Mouse (Mus musculus): ENCODE results near the gene Kirrel3. TPM values are rescaled to one million over a fixed set of nuclear protein-coding genes. Genes with fewer than 3 reads are reported as not detected.

Kirrel3 gene
- polyA plus RNA-seq, 1 experiment from 2014 or later: 6.6 TPM

- H3K27me3 ChIP-seq (ENCODE audit: control insufficient read depth, insufficient read depth, low read length): no peaks in the 10 kb centered on the region
- H3K4me3 ChIP-seq (ENCODE audit: low read depth, low read length): no peak overlapping the region
- WGBS: 19% methylated on average over 4 of the region's 4 CpGs
- H3K4me1 ChIP-seq (ENCODE audit: control insufficient read depth, insufficient read depth, low read length): peaks cover 8% of the 10 kb centered on the region
- no peaks in the 10 kb centered on the region for H3K36me3 ChIP-seq (ENCODE audit: control insufficient read depth, insufficient read depth, low read length)
- H3K9ac ChIP-seq (ENCODE audit: low read length): no peak overlapping the region
- DNase-seq (ENCODE audit: low spot score): peak; percentile 45
- H3K4me2 ChIP-seq (ENCODE audit: low read depth): no peak overlapping the region
- peak; percentile 74 for ATAC-seq (ENCODE audit: insufficient read depth, low FRiP score, low TSS enrichment)
- no peaks in the 10 kb centered on the region for H3K9me3 ChIP-seq (ENCODE audit: control insufficient read depth, low read length)
- 0 out of 2 replicates have a peak overlapping the region, but pooled peaks have one; percentile 34 for H3K27ac ChIP-seq (ENCODE audit: low read depth, low read length)
These were observed 479.3 kb downstream of the Kirrel3 start for GRCm38 (mm10) chr9:34965041-34965415.

GRCm38 (mm10) chr9:34967772-34968171 lies 482.1 kb downstream of the Kirrel3 start:
- H3K27ac ChIP-seq (ENCODE audit: low read depth, low read length): no peak overlapping the region
- H3K4me1 ChIP-seq (ENCODE audit: control insufficient read depth, insufficient read depth, low read length): peaks cover 8% of the 10 kb centered on the region
- no peak overlapping the region for H3K4me3 ChIP-seq (ENCODE audit: low read depth, low read length)
- DNase-seq (ENCODE audit: low spot score) (no peak), ATAC-seq (ENCODE audit: insufficient read depth, low FRiP score, low TSS enrichment) (no peak)
- no peaks in the 10 kb centered on the region for H3K27me3 ChIP-seq (ENCODE audit: control insufficient read depth, insufficient read depth, low read length)
- no peaks in the 10 kb centered on the region for H3K9me3 ChIP-seq (ENCODE audit: control insufficient read depth, low read length)
- 38% methylated on average over 6 of the region's 6 CpGs for WGBS
- no peaks in the 10 kb centered on the region for H3K36me3 ChIP-seq (ENCODE audit: control insufficient read depth, insufficient read depth, low read length)
- no peak overlapping the region for H3K9ac ChIP-seq (ENCODE audit: low read length)
- H3K4me2 ChIP-seq (ENCODE audit: low read depth): no peak overlapping the region

- DNase-seq (ENCODE audit: low spot score) (no peak), ATAC-seq (ENCODE audit: insufficient read depth, low FRiP score, low TSS enrichment) (no peak)
- Histone ChIP-seq H3K4me2 (ENCODE audit: low read depth) (no peak overlapping the region), H3K27ac (ENCODE audit: low read depth, low read length) (no peak overlapping the region), H3K4me3 (ENCODE audit: low read depth, low read length) (no peak overlapping the region), H3K27me3 (ENCODE audit: control insufficient read depth, insufficient read depth, low read length) (no peaks in the 10 kb centered on the region), H3K9me3 (ENCODE audit: control insufficient read depth, low read length) (no peaks in the 10 kb centered on the region), H3K4me1 (ENCODE audit: control insufficient read depth, insufficient read depth, low read length) (peaks cover 5% of the 10 kb centered on the region), H3K9ac (ENCODE audit: low read length) (no peak overlapping the region), H3K36me3 (ENCODE audit: control insufficient read depth, insufficient read depth, low read length) (no peaks in the 10 kb centered on the region)
- 71% methylated on average over 6 of the region's 6 CpGs for WGBS
These were observed 484.3 kb downstream of the Kirrel3 start for GRCm38 (mm10) chr9:34969881-34970490.

GRCm38 (mm10) chr9:34974326-34974725 lies 488.6 kb downstream of the Kirrel3 start:
- DNase-seq (ENCODE audit: low spot score) (no peak), ATAC-seq (ENCODE audit: insufficient read depth, low FRiP score, low TSS enrichment) (no peak)
- no peaks in the 10 kb centered on the region for H3K36me3 ChIP-seq (ENCODE audit: control insufficient read depth, insufficient read depth, low read length)
- no peaks in the 10 kb centered on the region for H3K4me1 ChIP-seq (ENCODE audit: control insufficient read depth, insufficient read depth, low read length)
- no peak overlapping the region for H3K4me2 ChIP-seq (ENCODE audit: low read depth)
- H3K27me3 ChIP-seq (ENCODE audit: control insufficient read depth, insufficient read depth, low read length): no peaks in the 10 kb centered on the region
- WGBS: 94% methylated on average over 1 of the region's 1 CpGs
- H3K27ac ChIP-seq (ENCODE audit: low read depth, low read length): no peak overlapping the region
- H3K9ac ChIP-seq (ENCODE audit: low read length): no peak overlapping the region
- no peak overlapping the region for H3K4me3 ChIP-seq (ENCODE audit: low read depth, low read length)
- H3K9me3 ChIP-seq (ENCODE audit: control insufficient read depth, low read length): 0 out of 2 replicates have a peak, but pooled peaks cover 1% of the 10 kb centered on the region

GRCm38 (mm10) chr9:34975245-34975644 lies 489.6 kb downstream of the Kirrel3 start:
- DNase-seq (ENCODE audit: low spot score): no peak
- no peaks in the 10 kb centered on the region for H3K27me3 ChIP-seq (ENCODE audit: control insufficient read depth, insufficient read depth, low read length)
- no peak overlapping the region for H3K4me2 ChIP-seq (ENCODE audit: low read depth)
- ATAC-seq (ENCODE audit: insufficient read depth, low FRiP score, low TSS enrichment): no peak
- 89% methylated on average over 6 of the region's 6 CpGs for WGBS
- H3K36me3 ChIP-seq (ENCODE audit: control insufficient read depth, insufficient read depth, low read length): no peaks in the 10 kb centered on the region
- H3K4me1 ChIP-seq (ENCODE audit: control insufficient read depth, insufficient read depth, low read length): no peaks in the 10 kb centered on the region
- H3K27ac ChIP-seq (ENCODE audit: low read depth, low read length): no peak overlapping the region
- no peak overlapping the region for H3K9ac ChIP-seq (ENCODE audit: low read length)
- H3K9me3 ChIP-seq (ENCODE audit: control insufficient read depth, low read length): 0 out of 2 replicates have a peak, but pooled peaks cover 4% of the 10 kb centered on the region
- no peak overlapping the region for H3K4me3 ChIP-seq (ENCODE audit: low read depth, low read length)

- Histone ChIP-seq H3K4me2 (ENCODE audit: low read depth) (no peak overlapping the region), H3K9ac (ENCODE audit: low read length) (no peak overlapping the region), H3K9me3 (ENCODE audit: control insufficient read depth, low read length) (0 out of 2 replicates have a peak, but pooled peaks cover 4% of the 10 kb centered on the region), H3K4me3 (ENCODE audit: low read depth, low read length) (no peak overlapping the region), H3K4me1 (ENCODE audit: control insufficient read depth, insufficient read depth, low read length) (no peaks in the 10 kb centered on the region), H3K27ac (ENCODE audit: low read depth, low read length) (no peak overlapping the region), H3K36me3 (ENCODE audit: control insufficient read depth, insufficient read depth, low read length) (no peaks in the 10 kb centered on the region), H3K27me3 (ENCODE audit: control insufficient read depth, insufficient read depth, low read length) (no peaks in the 10 kb centered on the region)
- ATAC-seq (ENCODE audit: insufficient read depth, low FRiP score, low TSS enrichment): no peak
- DNase-seq (ENCODE audit: low spot score): no peak
- 70% methylated on average over 8 of the region's 8 CpGs for WGBS
These were observed 491.1 kb downstream of the Kirrel3 start for GRCm38 (mm10) chr9:34976596-34977462.

GRCm38 (mm10) chr9:34977700-34978099 lies 492.0 kb downstream of the Kirrel3 start:
- 75% methylated on average over 8 of the region's 8 CpGs for WGBS
- Histone ChIP-seq H3K4me2 (ENCODE audit: low read depth) (no peak overlapping the region), H3K36me3 (ENCODE audit: control insufficient read depth, insufficient read depth, low read length) (no peaks in the 10 kb centered on the region), H3K4me3 (ENCODE audit: low read depth, low read length) (no peak overlapping the region), H3K9ac (ENCODE audit: low read length) (no peak overlapping the region), H3K4me1 (ENCODE audit: control insufficient read depth, insufficient read depth, low read length) (no peaks in the 10 kb centered on the region), H3K9me3 (ENCODE audit: control insufficient read depth, low read length) (0 out of 2 replicates have a peak, but pooled peaks cover 4% of the 10 kb centered on the region), H3K27ac (ENCODE audit: low read depth, low read length) (no peak overlapping the region), H3K27me3 (ENCODE audit: control insufficient read depth, insufficient read depth, low read length) (no peaks in the 10 kb centered on the region)
- ATAC-seq (ENCODE audit: insufficient read depth, low FRiP score, low TSS enrichment) (no peak), DNase-seq (ENCODE audit: low spot score) (no peak)

GRCm38 (mm10) chr9:34978229-34978628 lies 492.5 kb downstream of the Kirrel3 start:
- no peaks in the 10 kb centered on the region for H3K27me3 ChIP-seq (ENCODE audit: control insufficient read depth, insufficient read depth, low read length)
- H3K4me1 ChIP-seq (ENCODE audit: control insufficient read depth, insufficient read depth, low read length): no peaks in the 10 kb centered on the region
- H3K9me3 ChIP-seq (ENCODE audit: control insufficient read depth, low read length): 0 out of 2 replicates have a peak, but pooled peaks cover 4% of the 10 kb centered on the region
- no peak overlapping the region for H3K9ac ChIP-seq (ENCODE audit: low read length)
- WGBS: 82% methylated on average over 3 of the region's 3 CpGs
- H3K36me3 ChIP-seq (ENCODE audit: control insufficient read depth, insufficient read depth, low read length): no peaks in the 10 kb centered on the region
- H3K27ac ChIP-seq (ENCODE audit: low read depth, low read length): no peak overlapping the region
- no peak overlapping the region for H3K4me3 ChIP-seq (ENCODE audit: low read depth, low read length)
- ATAC-seq (ENCODE audit: insufficient read depth, low FRiP score, low TSS enrichment): no peak
- no peak overlapping the region for H3K4me2 ChIP-seq (ENCODE audit: low read depth)
- DNase-seq (ENCODE audit: low spot score): no peak
